Mouse (Mus musculus): ENCODE measurements around the gene P4ha2.

P4ha2 gene

GRCm38 (mm10) chr11:54129955-54130354 lies 30.1 kb downstream of the P4ha2 start:
- no peak for TF ChIP-seq GATA4 (IDR thresholded peaks at IDR 0.05; ENCODE audit: insufficient replicate concordance, low read length)

GRCm38 (mm10) chr11:54130721-54131120 lies 30.8 kb downstream of the P4ha2 start:
- no peak for TF ChIP-seq GATA4 (IDR thresholded peaks at IDR 0.05; ENCODE audit: insufficient replicate concordance, low read length)

- no peak for TF ChIP-seq GATA4 (IDR thresholded peaks at IDR 0.05; ENCODE audit: insufficient replicate concordance, low read length)
Measured at GRCm38 (mm10) chr11:54132290-54132689, 32.4 kb downstream of the P4ha2 start.

GRCm38 (mm10) chr11:54134905-54135304 lies 35.0 kb downstream of the P4ha2 start:
- no peak for TF ChIP-seq GATA4 (IDR thresholded peaks at IDR 0.05; ENCODE audit: insufficient replicate concordance, low read length)

GRCm38 (mm10) chr11:54141200-54141971 lies 41.5 kb downstream of the P4ha2 start:
- TF ChIP-seq GATA4 (IDR thresholded peaks at IDR 0.05; ENCODE audit: insufficient replicate concordance, low read length) = no peak

GRCm38 (mm10) chr11:54144886-54145285 lies 45.0 kb downstream of the P4ha2 start:
- no peak for TF ChIP-seq GATA4 (IDR thresholded peaks at IDR 0.05; ENCODE audit: insufficient replicate concordance, low read length)

GRCm38 (mm10) chr11:54145990-54146389 lies 46.1 kb downstream of the P4ha2 start:
- TF ChIP-seq GATA4 (IDR thresholded peaks at IDR 0.05; ENCODE audit: insufficient replicate concordance, low read length) = no peak

GRCm38 (mm10) chr11:54149791-54150465 lies 50.0 kb downstream of the P4ha2 start:
- no peak for TF ChIP-seq GATA4 (IDR thresholded peaks at IDR 0.05; ENCODE audit: insufficient replicate concordance, low read length)

GRCm38 (mm10) chr11:54151141-54151540 lies 51.2 kb downstream of the P4ha2 start:
- TF ChIP-seq GATA4 (IDR thresholded peaks at IDR 0.05; ENCODE audit: insufficient replicate concordance, low read length) = no peak

GRCm38 (mm10) chr11:54152957-54153356 lies 53.1 kb downstream of the P4ha2 start:
- TF ChIP-seq GATA4 (IDR thresholded peaks at IDR 0.05; ENCODE audit: insufficient replicate concordance, low read length) = no peak

- no peak for TF ChIP-seq GATA4 (IDR thresholded peaks at IDR 0.05; ENCODE audit: insufficient replicate concordance, low read length)
Measured at GRCm38 (mm10) chr11:54155864-54156263, 56.0 kb downstream of the P4ha2 start.

GRCm38 (mm10) chr11:54156504-54156903 lies 56.6 kb downstream of the P4ha2 start:
- TF ChIP-seq GATA4 (IDR thresholded peaks at IDR 0.05; ENCODE audit: insufficient replicate concordance, low read length) = no peak

- no peak for TF ChIP-seq GATA4 (IDR thresholded peaks at IDR 0.05; ENCODE audit: insufficient replicate concordance, low read length)
Measured at GRCm38 (mm10) chr11:54157586-54157985, 57.7 kb downstream of the P4ha2 start.

- TF ChIP-seq GATA4 (IDR thresholded peaks at IDR 0.05; ENCODE audit: insufficient replicate concordance, low read length) = no peak
Measured at GRCm38 (mm10) chr11:54160435-54160834, 60.5 kb downstream of the P4ha2 start.

- TF ChIP-seq GATA4 (IDR thresholded peaks at IDR 0.05; ENCODE audit: insufficient replicate concordance, low read length) = no peak
Measured at GRCm38 (mm10) chr11:54160920-54161319, 61.0 kb downstream of the P4ha2 start.

- TF ChIP-seq GATA4 (IDR thresholded peaks at IDR 0.05; ENCODE audit: insufficient replicate concordance, low read length) = no peak
Measured at GRCm38 (mm10) chr11:54161514-54161913, 61.6 kb downstream of the P4ha2 start.

Measured in liver, adult (tissue).